Mouse (Mus musculus) megakaryocyte, embryonic 14.5 days (primary cell): ENCODE measurements around the gene Kri1.

Experiments used
- FLI1 ChIP-seq: IDR thresholded peaks from 2 replicates; pipeline ENCODE4 v1.6.1; 2012; ENCODE audit warnings: low read length, inconsistent platforms, mixed read lengths
- GATA1 ChIP-seq: IDR thresholded peaks from 3 replicates; pipeline ENCODE4 v1.6.1; 2012; ENCODE audit warnings: mixed read lengths, low read length, inconsistent platforms, borderline replicate concordance

DNA sequence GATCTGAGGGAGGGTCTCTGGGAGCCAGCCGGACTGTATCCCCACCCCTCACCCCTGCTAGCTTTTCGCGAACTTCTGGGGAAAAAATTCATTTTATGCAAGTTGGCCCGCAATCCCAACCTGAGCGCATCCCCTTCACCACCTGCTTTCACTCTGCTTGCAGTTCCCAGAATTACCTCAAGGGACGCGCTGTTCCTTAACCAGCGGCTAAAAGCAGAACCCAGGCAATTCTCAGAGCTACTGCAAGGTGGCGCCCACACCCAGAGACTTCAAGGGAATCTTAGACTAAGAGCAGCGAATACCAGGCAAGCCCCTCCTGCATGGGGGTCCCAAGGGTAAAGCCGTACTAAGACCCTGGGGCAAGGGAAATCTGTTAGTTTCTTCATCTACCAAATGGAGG is 46.4 kb downstream of the Kri1 start:
- TF ChIP-seq GATA1 (no peak), FLI1 (no peak)
